10 mouse cellular contexts compared by ENCODE assay signal in the genomic region with DNA sequence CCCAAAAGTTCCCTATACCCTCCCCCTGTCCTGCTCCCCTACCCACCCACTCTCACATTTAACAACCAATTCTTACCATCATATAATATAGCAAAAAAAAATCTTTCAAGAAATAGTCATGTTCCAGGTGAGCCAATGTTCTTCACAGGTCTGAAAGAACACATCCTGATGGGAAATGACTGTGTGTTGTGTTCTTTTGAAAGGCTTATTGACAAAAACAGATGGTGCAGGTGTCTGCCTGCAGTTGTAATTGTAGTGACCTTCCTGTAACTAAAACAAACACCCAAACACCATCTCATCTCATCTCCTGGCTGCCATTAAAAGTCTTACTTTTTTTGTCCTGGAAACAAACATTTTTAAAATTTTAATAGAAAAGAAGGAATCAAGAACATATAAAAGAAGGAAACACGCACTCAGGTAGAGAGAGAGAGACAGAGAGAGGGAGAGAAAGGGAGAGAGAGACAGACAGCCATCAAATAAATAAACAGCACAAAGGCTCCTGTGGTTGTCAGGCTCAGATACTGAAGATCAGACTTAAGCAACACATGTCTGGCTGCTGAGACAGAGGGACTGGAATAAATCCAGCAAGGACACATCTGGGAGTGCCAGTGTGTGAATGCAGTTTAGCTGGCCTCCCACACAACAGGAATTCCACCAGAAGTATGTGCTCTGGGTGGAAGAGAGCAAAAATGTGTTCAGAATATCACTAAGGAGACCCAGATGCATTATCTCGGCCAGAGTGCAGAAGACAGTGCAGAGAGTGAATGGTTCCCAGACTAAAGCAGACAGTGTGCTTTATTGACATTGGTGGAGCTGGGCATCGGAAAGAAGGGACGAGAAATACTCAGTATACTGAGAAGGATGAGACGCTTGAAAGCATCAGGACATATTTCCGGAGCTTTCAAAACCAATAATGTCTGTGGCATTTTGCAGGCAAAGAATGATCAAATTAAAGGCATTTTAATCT.
DNase-seq lines count a peak whose midpoint lies in the region; ATAC-seq and TF ChIP-seq lines count a peak whose summit lies in the region.
"Had no signal": no experiment of that assay in that cellular context is flagged by ENCODE, and none has a peak within 500 bp of the region (broad histone marks: within the 10 kb centered on the region; RNA-seq: fewer than 3 reads in every experiment).

No protein-coding gene starts in this region.

- no peak for TF ChIP-seq CTCF in thymus, adult 2 months (IDR thresholded peaks at IDR 0.05; ENCODE audit: borderline replicate concordance, control insufficient read depth, extremely low read depth, insufficient read depth, low read length, poor library complexity)

- no peaks in the 10 kb centered on the region for H3K36me3 ChIP-seq in heart, embryonic 11.5 days (ENCODE audit: control insufficient read depth, insufficient read depth, low read length)
- H3K36me3 ChIP-seq in heart, embryonic 14.5 days (ENCODE audit: control insufficient read depth, insufficient read depth, low read length): no peaks in the 10 kb centered on the region
- H3K36me3 ChIP-seq in thymus, adult 2 months (ENCODE audit: control insufficient read depth, insufficient read depth, low read length): no peaks in the 10 kb centered on the region

- H3K4me3 ChIP-seq in heart, embryonic 11.5 days (ENCODE audit: low read depth, low read length): no peak overlapping the region
- H3K4me3 ChIP-seq in heart, embryonic 14.5 days (ENCODE audit: control insufficient read depth in 1 of 2, insufficient read depth in 1 of 2, low read depth in 1 of 2, low read length in 2 of 2): no peak overlapping the region
- H3K4me3 ChIP-seq in thymus, adult 2 months (ENCODE audit: control insufficient read depth, insufficient read depth, low read length): no peak overlapping the region
- H3K4me3 ChIP-seq: erythroblast, embryonic 14.5 days had no signal

- no peak for ATAC-seq in heart, embryonic 11.5 days (replicated peaks; ENCODE audit: insufficient number of reproducible peaks, low FRiP score, low TSS enrichment)
- no peak for ATAC-seq in heart, embryonic 14.5 days (ENCODE audit: insufficient number of reproducible peaks, insufficient read depth, low FRiP score, low read depth)

- TF ChIP-seq POLR2A in thymus, adult 2 months (IDR thresholded peaks at IDR 0.05; ENCODE audit: control insufficient read depth, extremely low read depth, insufficient read depth, low read length, poor library complexity): no peak

- H3K27ac ChIP-seq in heart, embryonic 11.5 days (ENCODE audit: low read depth, low read length): no peak overlapping the region
- peak overlapping the region; percentile 25 to 41; a peak in 1 of 4 replicates for H3K27ac ChIP-seq in heart, embryonic 14.5 days (replicated peaks in 1 of 2; ENCODE audit: control insufficient read depth in 1 of 2, insufficient read depth in 1 of 2, low read depth in 2 of 2, low read length in 2 of 2)
- no peak overlapping the region for H3K27ac ChIP-seq in thymus, adult 2 months (ENCODE audit: control insufficient read depth, insufficient read depth, low read length)
- H3K27ac ChIP-seq: macrophage had no signal

- no peak overlapping the region for H3K9ac ChIP-seq in heart, embryonic 11.5 days (ENCODE audit: low read depth, low read length)
- H3K9ac ChIP-seq in heart, embryonic 14.5 days (ENCODE audit: low read length): no peak overlapping the region

- WGBS in heart, embryonic 11.5 days (ENCODE audit: insufficient replicate concordance): 52% methylated on average over 6 of the region's 6 CpGs
- WGBS in heart, embryonic 14.5 days: 49% methylated on average over 6 of the region's 6 CpGs
- WGBS in thymus, adult 2 months: 96% methylated on average over 6 of the region's 6 CpGs

- H3K4me1 ChIP-seq in heart, embryonic 11.5 days (ENCODE audit: control insufficient read depth, insufficient read depth, low read length): 0 out of 2 replicates have a peak, but pooled peaks cover 4% of the 10 kb centered on the region
- peaks cover 0 to 9% of the 10 kb centered on the region in 2 experiments; a peak in 2 of 4 replicates for H3K4me1 ChIP-seq in heart, embryonic 14.5 days (ENCODE audit: control insufficient read depth in 2 of 2, insufficient read depth in 2 of 2, low read length in 2 of 2)
- no peaks in the 10 kb centered on the region for H3K4me1 ChIP-seq in thymus, adult 2 months (replicated peaks; ENCODE audit: control insufficient read depth, insufficient read depth, low read length)

- peak; percentile 97 for DNase-seq in heart, adult 11 months
- DNase-seq in adrenal gland, postnatal 36 days: peak; percentile 3 to 26
- DNase-seq in lung, postnatal 10 days: peak; percentile 19
- DNase-seq in thymus, adult 2 months: no peak
- no peak for DNase-seq in urinary bladder, postnatal 4 days (ENCODE audit: low spot score in 2 of 2)
- no peak for DNase-seq in spleen, postnatal 36 days (ENCODE audit: low spot score in 2 of 2)

- H3K27me3 ChIP-seq in heart, embryonic 11.5 days (ENCODE audit: control insufficient read depth, insufficient read depth, low read length): no peaks in the 10 kb centered on the region
- no peaks in the 10 kb centered on the region for H3K27me3 ChIP-seq in heart, embryonic 14.5 days (ENCODE audit: control insufficient read depth, insufficient read depth, low read length)
- H3K27me3 ChIP-seq in thymus, adult 2 months (ENCODE audit: control insufficient read depth, insufficient read depth, low read length): no peaks in the 10 kb centered on the region

- no peak overlapping the region for H3K4me2 ChIP-seq in heart, embryonic 11.5 days
- no peak overlapping the region for H3K4me2 ChIP-seq in heart, embryonic 14.5 days (ENCODE audit: low read length)

- no peaks in the 10 kb centered on the region for H3K9me3 ChIP-seq in heart, embryonic 11.5 days (replicated peaks; ENCODE audit: control insufficient read depth, low read length)
- no peaks in the 10 kb centered on the region for H3K9me3 ChIP-seq in heart, embryonic 14.5 days (ENCODE audit: control insufficient read depth, low read length)

Comparison
In these comparisons a context has a peak if more than half of its experiments do, and no peak if none do; other contexts are left out.
1. H3K27ac ChIP-seq: peak in heart, embryonic 14.5 days (2 of 2); none in heart, embryonic 11.5 days (single experiment) and thymus, adult 2 months (single experiment).
2. DNase-seq: peak in heart, adult 11 months (single experiment), adrenal gland, postnatal 36 days (2 of 2) and lung, postnatal 10 days (single experiment); none in thymus, adult 2 months (single experiment), urinary bladder, postnatal 4 days (0 of 2) and spleen, postnatal 36 days (0 of 2).